Mouse (Mus musculus) embryonic facial prominence, embryonic 10.5 days (tissue): Measurements from ENCODE around the gene Syne2. TPM values are rescaled to one million over a fixed set of nuclear protein-coding genes. Genes with fewer than 3 reads are reported as not detected.
A peak's percentile ranks its signal among the peaks of the same experiment; 100 is the strongest.

Experiments
- DNase-seq: peaks from one replicate; pipeline ENCODE4 v3.0.0-alpha.2; 2017; ENCODE audit warnings: low spot score
- H3K27ac ChIP-seq: fragments of 300-500 bp; sonication (generic); replicated peaks from 2 replicates; pipeline ENCODE4 v1.5.1; 2016; ENCODE audit warnings: mild to moderate bottlenecking
- H3K27me3 ChIP-seq: fragments of 300-500 bp; sonication (generic); replicated peaks from 2 replicates; pipeline ENCODE4 v1.6.1; 2016; ENCODE audit warnings: low read depth, mild to moderate bottlenecking; ENCODE audit not compliant: poor library complexity, severe bottlenecking
- H3K36me3 ChIP-seq: fragments of 300-500 bp; sonication (generic); replicated peaks from 2 replicates; pipeline ENCODE4 v1.6.1; 2016; ENCODE audit warnings: mild to moderate bottlenecking, moderate library complexity
- H3K4me1 ChIP-seq: fragments of 300-500 bp; sonication (generic); 2 replicates; pipeline ENCODE4 v1.6.1; 2016
- H3K4me3 ChIP-seq: fragments of 300-500 bp; sonication (generic); 2 replicates; pipeline ENCODE4 v1.5.1; 2016; ENCODE audit warnings: mild to moderate bottlenecking, moderate library complexity
- H3K9me3 ChIP-seq: fragments of 300-500 bp; sonication (generic); 2 replicates; pipeline ENCODE4 v1.6.1; 2016; ENCODE audit warnings: mild to moderate bottlenecking
- WGBS: fragments of 180-500 bp; shearing (Covaris S2); methylation state at CpG from one replicate; pipeline ENCODE4 v1.1.7; 2016; 5-methylcytosine and 5-hydroxymethylcytosine counted together
- polyA plus RNA-seq: library from polyadenylated mRNA; unstranded; fragments of >200 nt; fragmentation: Nextera tagmentation; extraction: Ambion mirVana; gene quantifications from 2 replicates; pipeline ENCODE4 v1.2.1, GENCODE M21; 2016

The Syne2 gene
- polyA plus RNA-seq, 1 experiment from 2014 or later: 94.6 TPM

DNA sequence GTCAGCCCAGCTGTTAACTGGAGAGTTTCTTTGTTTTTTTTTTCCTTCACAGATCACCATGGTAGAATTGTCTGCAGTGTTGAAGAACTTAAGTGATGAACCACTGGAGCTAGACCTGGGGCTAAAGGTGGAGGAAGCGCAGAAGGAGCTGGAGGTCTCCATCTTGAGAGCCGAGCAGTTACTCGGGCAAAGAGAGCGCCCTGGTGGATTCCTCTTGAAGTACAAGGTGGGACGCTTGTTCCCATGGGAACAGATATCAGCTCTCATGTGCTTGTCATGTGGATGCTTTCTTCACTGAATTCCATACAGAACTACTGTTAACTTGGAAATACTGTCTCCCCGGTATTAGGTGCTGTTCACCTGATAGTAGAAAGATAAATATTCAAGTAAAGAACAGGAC is 101.0 kb downstream of the Syne2 start:
- Histone ChIP-seq H3K9me3 (no peaks in the 10 kb centered on the region), H3K27me3 (no peaks in the 10 kb centered on the region), H3K4me3 (no peak overlapping the region), H3K27ac (no peak overlapping the region), H3K36me3 (peaks cover 85% of the 10 kb centered on the region), H3K4me1 (no peaks in the 10 kb centered on the region)
- 61% methylated on average over 6 of the region's 6 CpGs for WGBS
- peak; percentile 25 for DNase-seq

DNA sequence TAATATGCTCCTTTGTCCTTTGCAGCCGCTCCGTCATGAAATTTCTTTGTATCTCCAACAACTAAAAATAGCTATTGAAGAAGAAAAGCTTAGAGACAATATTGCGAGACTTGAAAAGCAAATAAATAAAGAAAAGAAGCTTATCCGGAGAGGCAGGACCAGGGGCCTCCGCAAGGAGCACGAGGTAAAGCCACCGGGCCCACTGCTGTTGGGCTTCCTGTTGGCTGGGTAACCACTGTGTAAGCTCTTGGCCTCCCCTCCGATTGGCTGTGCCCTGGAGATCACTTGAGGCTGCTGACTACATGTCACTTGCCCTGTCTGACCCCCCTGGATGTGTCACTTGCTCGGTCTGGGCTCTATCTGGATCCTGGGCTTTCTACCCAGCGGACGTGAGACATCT is 105.0 kb downstream of the Syne2 start:
- H3K36me3 ChIP-seq: peaks cover 93% of the 10 kb centered on the region
- no peaks in the 10 kb centered on the region for H3K9me3 ChIP-seq
- H3K4me1 ChIP-seq: no peaks in the 10 kb centered on the region
- no peak overlapping the region for H3K27ac ChIP-seq
- H3K4me3 ChIP-seq: no peak overlapping the region
- H3K27me3 ChIP-seq: no peaks in the 10 kb centered on the region
- DNase-seq: no peak
- WGBS: 80% methylated on average over 11 of the region's 11 CpGs

DNA sequence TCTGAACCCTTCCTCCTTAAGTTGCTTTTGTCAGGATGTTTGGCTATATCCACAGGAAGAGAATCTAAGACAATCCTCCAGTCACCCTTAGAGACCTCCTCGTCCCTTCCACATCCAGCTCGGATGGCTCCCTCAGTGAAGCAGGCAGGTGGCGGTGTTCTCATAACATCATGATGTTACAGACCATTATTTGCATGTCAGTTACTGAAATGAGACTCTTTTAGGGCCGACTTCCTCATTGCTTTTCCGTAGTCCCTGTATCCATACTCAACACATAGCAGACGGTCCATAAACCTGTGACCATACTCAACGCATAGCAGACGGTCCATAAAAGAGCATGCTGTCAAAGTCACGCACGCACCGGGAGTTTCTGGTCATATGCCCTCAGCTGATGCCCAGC is 106.9 kb downstream of the Syne2 start:
- Histone ChIP-seq H3K27ac (no peak overlapping the region), H3K27me3 (no peaks in the 10 kb centered on the region), H3K36me3 (peaks cover 96% of the 10 kb centered on the region), H3K4me3 (no peak overlapping the region), H3K4me1 (no peaks in the 10 kb centered on the region), H3K9me3 (no peaks in the 10 kb centered on the region)
- no peak for DNase-seq
- 92% methylated on average over 11 of the region's 11 CpGs for WGBS

DNA sequence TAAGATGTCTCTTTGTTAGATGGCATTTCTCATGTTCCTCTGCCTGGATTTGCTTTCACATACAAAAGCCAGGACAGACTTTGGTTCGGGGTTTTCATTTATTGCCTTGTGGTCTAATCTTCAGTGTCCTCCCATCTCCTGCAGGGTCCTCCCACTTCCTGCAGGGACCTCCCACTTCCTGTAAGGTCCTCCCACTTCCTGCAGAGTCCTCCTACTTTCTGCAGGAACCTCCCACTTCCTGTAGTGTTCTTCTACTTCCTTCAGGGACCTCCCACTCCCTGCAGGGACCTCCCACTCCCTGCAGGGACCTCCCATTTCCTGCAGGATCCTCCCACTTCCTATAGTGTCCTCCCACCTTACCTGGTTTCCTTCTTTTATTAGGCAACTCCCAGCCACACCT is 109.7 kb downstream of the Syne2 start:
- no peak overlapping the region for H3K4me3 ChIP-seq
- no peaks in the 10 kb centered on the region for H3K9me3 ChIP-seq
- no peaks in the 10 kb centered on the region for H3K4me1 ChIP-seq
- no peaks in the 10 kb centered on the region for H3K27me3 ChIP-seq
- WGBS: 97% methylated on average over 1 of the region's 1 CpGs
- DNase-seq: no peak
- no peak overlapping the region for H3K27ac ChIP-seq
- H3K36me3 ChIP-seq: peaks cover 96% of the 10 kb centered on the region

DNA sequence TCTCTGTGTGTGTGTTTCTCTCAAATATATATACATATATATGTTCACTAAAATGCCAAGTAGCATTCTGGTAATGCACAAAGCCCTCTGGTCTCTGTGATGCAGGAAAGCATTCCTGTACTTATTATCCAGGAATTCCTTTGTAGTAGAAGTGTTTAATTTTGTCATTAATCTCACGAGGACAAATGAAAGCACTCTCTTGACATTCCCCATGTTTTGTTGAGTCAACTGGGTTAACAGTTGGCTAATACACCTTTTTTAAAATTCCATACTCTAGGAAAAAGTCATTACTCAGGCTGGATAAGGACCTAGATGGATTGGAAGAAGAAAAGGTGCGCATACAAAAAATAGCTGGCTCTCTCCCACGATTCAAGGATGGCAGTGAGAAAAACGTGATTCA is 115.6 kb downstream of the Syne2 start:
- Histone ChIP-seq H3K36me3 (peaks cover 92% of the 10 kb centered on the region), H3K4me1 (no peaks in the 10 kb centered on the region), H3K27me3 (no peaks in the 10 kb centered on the region), H3K4me3 (no peak overlapping the region), H3K9me3 (no peaks in the 10 kb centered on the region), H3K27ac (no peak overlapping the region)
- WGBS: 83% methylated on average over 4 of the region's 4 CpGs
- DNase-seq: no peak

DNA sequence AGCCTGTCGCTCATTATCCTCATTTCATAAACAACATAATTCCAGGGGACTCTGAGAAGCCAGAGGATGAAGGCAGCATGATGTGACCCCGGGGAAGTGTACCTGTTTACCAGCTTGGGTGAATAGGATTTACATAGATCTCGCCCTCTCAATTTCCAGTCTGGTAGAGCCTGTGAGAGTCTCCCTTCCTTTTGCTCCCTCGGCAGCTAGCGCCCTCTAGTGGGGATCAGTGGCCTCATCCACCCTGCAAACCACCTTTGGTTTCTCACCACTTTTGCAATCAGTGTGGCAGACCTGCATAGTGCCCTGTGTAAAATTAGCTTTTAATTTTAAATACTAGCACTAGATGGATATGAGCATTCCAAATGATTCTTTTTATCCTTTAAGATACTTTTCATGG is 133.4 kb downstream of the Syne2 start:
- 54% methylated on average over 5 of the region's 5 CpGs for WGBS
- DNase-seq: peak; percentile 39

DNA sequence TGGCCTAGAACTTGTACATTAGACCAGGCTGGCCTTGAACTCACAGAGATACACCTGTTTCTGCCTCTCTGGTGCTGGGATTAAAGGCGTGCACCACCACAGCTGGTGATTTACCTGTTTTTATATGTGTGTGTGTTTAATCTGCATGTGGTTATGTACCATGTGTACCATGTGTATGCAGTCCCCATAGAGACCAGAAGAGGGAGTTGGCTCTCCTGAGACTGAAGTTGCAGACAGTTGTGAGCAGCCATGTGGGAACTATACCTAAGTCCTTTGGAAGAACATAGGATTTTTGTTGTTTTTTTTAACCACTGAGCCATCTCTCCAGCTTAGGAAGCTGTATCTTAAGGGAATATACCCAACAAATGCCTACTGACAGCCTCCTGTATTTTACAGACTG is 134.1 kb downstream of the Syne2 start:
- Histone ChIP-seq H3K36me3 (peaks cover 92% of the 10 kb centered on the region), H3K4me1 (no peaks in the 10 kb centered on the region), H3K27ac (no peak overlapping the region), H3K9me3 (no peaks in the 10 kb centered on the region), H3K27me3 (no peaks in the 10 kb centered on the region), H3K4me3 (no peak overlapping the region)
- DNase-seq: no peak
- 95% methylated on average over 1 of the region's 1 CpGs for WGBS

More for the DNA sequence above, 133.4 kb downstream of the Syne2 start:
- Histone ChIP-seq H3K27me3 (no peaks in the 10 kb centered on the region), H3K36me3 (peaks cover 92% of the 10 kb centered on the region), H3K9me3 (no peaks in the 10 kb centered on the region), H3K4me3 (no peak overlapping the region), H3K27ac (no peak overlapping the region), H3K4me1 (no peaks in the 10 kb centered on the region)

DNA sequence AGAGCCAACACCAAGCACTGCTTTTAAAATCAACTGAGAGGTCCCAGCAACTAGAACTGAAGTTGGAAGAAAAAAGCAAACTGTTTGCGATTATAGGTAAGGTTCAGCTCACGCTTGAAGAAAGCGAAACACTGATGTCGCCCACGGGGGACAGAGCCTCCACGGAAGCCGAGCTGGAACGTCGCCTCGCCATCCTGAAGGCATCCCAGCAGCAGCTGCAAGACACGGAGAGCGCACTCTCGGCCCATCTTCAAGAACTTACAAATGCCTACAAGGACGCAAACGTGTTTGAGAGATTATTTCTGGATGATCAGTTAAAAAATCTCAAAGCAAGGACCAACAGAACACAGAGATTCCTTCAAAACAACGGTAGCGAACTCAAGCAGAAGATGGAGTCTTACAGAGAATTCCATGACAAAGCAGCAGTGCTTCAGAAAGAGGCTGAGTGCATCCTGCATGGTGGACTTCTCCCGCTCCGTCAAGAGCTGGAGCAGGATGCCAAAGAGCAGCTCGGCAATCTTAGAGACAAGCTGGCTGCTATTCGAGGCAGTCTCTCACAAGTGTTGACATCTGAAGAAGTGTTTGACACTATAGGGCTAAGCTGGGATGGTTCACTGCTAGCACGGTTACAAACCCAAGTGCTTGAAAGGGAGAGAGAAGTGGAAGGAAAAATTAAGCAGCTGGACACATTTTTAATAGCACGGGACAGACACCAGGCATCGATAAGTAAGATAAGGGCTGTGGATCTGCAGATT is 148.7 kb downstream of the Syne2 start:
- Histone ChIP-seq H3K36me3 (peaks cover 89% of the 10 kb centered on the region), H3K4me1 (no peaks in the 10 kb centered on the region), H3K27ac (no peak overlapping the region), H3K9me3 (no peaks in the 10 kb centered on the region), H3K4me3 (no peak overlapping the region), H3K27me3 (no peaks in the 10 kb centered on the region)
- no peak for DNase-seq
- 96% methylated on average over 24 of the region's 24 CpGs for WGBS

DNA sequence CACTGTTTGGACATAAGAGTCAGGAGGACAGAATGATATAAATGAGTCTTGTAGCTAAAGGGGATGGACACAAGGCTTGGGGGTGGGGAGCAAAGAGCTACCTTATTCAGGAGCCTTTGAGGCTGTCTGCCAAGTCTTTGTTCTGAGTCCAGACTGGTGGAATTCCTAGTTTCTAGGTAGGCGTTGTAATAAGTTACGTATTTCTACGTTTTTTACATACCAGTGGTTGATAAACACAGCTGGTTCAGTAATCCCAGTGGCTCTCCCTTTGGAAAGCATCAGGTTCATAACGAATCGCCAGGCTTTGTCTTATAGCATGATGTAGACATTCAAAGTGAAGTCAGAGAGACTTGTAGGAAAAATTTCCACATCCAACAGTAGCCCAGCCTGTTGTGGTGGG is 161.1 kb downstream of the Syne2 start:
- H3K4me3 ChIP-seq: no peak overlapping the region
- H3K4me1 ChIP-seq: 0 out of 2 replicates have a peak, but pooled peaks cover 4% of the 10 kb centered on the region
- no peaks in the 10 kb centered on the region for H3K27me3 ChIP-seq
- no peaks in the 10 kb centered on the region for H3K9me3 ChIP-seq
- no peak for DNase-seq
- WGBS: 91% methylated on average over 5 of the region's 5 CpGs
- no peak overlapping the region for H3K27ac ChIP-seq
- peaks cover 95% of the 10 kb centered on the region for H3K36me3 ChIP-seq

DNA sequence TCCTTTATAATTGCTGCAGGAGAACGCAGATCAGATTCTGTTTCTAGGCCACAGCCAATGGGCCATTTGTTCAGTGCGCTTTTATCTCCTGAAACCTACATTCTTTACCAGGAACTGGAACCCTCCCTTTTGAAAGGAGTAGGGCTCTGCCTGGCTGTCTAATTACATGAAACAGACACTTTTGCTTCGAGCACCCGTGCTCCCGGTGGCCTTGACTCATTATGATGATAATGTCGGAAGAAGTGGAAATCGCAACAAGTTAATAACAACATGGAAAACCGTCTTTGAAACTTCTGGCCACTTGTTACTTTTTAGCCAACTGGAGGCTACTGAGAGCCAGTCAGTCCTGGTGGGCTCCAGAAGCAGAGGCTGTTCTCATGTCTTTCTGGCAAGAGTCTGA is 165.4 kb downstream of the Syne2 start:
- 72% methylated on average over 8 of the region's 8 CpGs for WGBS
- Histone ChIP-seq H3K9me3 (no peaks in the 10 kb centered on the region), H3K27ac (no peak overlapping the region), H3K36me3 (peaks cover 91% of the 10 kb centered on the region), H3K27me3 (no peaks in the 10 kb centered on the region), H3K4me1 (no peaks in the 10 kb centered on the region), H3K4me3 (no peak overlapping the region)
- no peak for DNase-seq

DNA sequence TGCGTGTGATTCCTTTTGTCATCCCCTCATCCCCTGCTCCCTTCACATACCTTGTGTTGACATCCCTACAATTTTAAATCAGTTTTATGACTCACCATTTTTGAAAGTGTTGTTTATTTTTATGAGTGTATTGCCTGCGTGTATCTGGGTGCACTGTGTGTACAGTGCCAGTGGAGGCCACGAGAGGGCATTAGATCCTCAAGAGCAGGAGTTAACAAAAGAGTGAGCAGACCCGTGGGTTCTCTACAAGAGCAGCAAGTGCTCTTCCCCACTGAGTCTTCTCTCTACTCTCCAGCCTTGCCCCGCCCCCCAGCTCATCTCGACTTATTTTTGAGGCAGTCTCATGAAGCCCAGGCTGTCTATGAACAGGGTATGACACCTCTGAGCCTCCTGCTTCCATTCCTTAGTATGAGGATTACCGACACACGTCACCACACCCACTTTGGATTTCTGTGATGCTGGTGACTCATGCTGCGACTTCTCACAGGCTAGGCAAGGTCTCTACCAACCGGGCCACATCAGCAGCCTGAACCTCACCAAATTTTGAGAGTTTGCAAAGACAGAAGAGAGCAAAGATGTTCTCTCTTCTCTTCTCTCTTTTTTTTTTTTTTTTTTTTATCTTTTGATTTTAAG is 174.4 kb downstream of the Syne2 start:
- no peak overlapping the region for H3K27ac ChIP-seq
- H3K9me3 ChIP-seq: no peaks in the 10 kb centered on the region
- peaks cover 96% of the 10 kb centered on the region for H3K36me3 ChIP-seq
- no peak for DNase-seq
- 86% methylated on average over 10 of the region's 10 CpGs for WGBS
- H3K4me1 ChIP-seq: no peaks in the 10 kb centered on the region
- no peak overlapping the region for H3K4me3 ChIP-seq
- no peaks in the 10 kb centered on the region for H3K27me3 ChIP-seq

DNA sequence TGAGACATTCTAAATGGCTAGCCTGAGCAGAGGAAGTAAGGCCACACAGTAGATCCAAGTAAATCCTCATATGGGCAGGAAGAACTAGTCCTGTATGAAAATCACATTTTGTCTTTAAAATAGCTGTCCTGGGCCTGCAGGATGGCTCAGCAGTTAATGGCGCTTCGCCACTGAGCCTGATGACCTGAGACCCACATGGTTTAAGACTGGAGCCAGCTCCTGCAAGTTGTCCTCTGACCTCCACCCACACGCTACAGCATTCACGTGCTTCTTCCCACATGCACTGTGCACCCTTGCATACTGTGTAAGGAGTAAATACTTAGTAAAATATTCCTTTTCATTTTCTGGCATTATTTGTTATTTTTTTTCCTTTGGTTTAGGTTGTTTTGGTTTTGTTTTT is 175.0 kb downstream of the Syne2 start:
- no peak for DNase-seq
- Histone ChIP-seq H3K4me1 (no peaks in the 10 kb centered on the region), H3K4me3 (no peak overlapping the region), H3K9me3 (no peaks in the 10 kb centered on the region), H3K27me3 (no peaks in the 10 kb centered on the region), H3K36me3 (peaks cover 96% of the 10 kb centered on the region), H3K27ac (no peak overlapping the region)
- WGBS: 89% methylated on average over 4 of the region's 4 CpGs

DNA sequence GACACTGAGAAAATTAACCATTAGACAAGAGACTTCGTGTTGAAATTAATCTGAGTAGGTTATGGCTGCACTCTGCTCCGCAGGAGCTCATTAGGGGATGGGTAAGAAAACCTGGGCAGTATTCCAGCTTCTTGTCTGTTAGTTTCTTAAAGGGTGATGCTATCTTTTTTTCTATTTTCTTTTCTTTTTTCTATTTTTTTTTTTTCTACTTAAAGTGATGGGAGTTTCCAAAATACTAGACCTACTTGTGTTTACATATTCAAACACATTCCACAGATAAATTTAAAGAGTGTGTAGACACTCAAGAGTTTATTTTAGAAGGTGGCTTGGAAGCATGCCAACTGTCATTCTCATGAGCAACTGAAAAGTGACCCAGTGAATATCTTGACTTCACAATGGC is 177.2 kb downstream of the Syne2 start:
- Histone ChIP-seq H3K27ac (no peak overlapping the region), H3K27me3 (no peaks in the 10 kb centered on the region), H3K4me1 (no peaks in the 10 kb centered on the region), H3K36me3 (peaks cover 95% of the 10 kb centered on the region), H3K9me3 (no peaks in the 10 kb centered on the region), H3K4me3 (no peak overlapping the region)
- no peak for DNase-seq
- 91% methylated on average over 2 of the region's 2 CpGs for WGBS
